Mouse (Mus musculus): ENCODE data around the gene Eif4e.

DNA sequence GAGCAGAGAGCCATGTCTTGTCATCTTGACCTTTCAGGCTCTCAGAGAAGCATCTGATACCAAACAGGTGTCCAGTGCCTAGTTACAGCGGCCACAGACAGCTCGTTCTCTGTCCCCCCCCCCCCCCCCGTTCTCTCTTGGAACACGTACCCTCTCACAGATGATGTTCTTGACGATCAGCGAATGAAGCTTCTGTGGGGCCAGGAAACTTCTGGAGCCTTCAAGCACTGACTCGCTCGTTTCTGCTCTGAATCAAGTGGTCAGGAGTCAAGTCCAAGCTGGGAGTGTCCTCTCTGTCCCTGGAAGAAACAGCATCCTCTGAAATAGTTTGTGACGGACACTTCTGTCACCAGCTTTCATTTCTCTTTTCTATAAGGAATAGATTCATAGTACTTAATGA is 62.0 kb downstream of the Eif4e start:
- TF ChIP-seq CTCF (IDR thresholded peaks at IDR 0.05; ENCODE audit: low read depth, low read length) (no peak), POLR2A (IDR thresholded peaks at IDR 0.05; ENCODE audit: extremely low read depth, insufficient read depth, low read length) (no peak)

Data from liver, adult 2 months (tissue).